Mouse (Mus musculus) midbrain, postnatal 0 days (tissue): ENCODE data around the gene Cebpe. TPM values are rescaled to one million over a fixed set of nuclear protein-coding genes. Genes with fewer than 3 reads are reported as not detected.
A peak's percentile ranks its signal among the peaks of the same experiment; 100 is the strongest.

Source experiments
- ATAC-seq: fragments of 200-750 bp; cut with Nextera tagmentation; 2 replicates; pipeline ENCODE4 v1.8.0; 2017; ENCODE audit warnings: moderate number of reproducible peaks, mild to moderate bottlenecking, moderate TSS enrichment, moderate library complexity; ENCODE audit not compliant: low FRiP score
- DNase-seq: peaks from one replicate; pipeline ENCODE4 v3.0.0-alpha.2; 2015; ENCODE audit warnings: low spot score
- H3K27ac ChIP-seq: fragments of 300-500 bp; sonication (generic); 2 replicates; pipeline ENCODE4 v1.5.1; 2014; ENCODE audit warnings: low read depth, mild to moderate bottlenecking, low read length, mixed read lengths
- H3K27me3 ChIP-seq: fragments of 300-500 bp; sonication (generic); 2 replicates; pipeline ENCODE4 v1.6.1; 2014; ENCODE audit warnings: low read length, control low read depth, mixed read lengths; ENCODE audit not compliant: insufficient read depth
- H3K36me3 ChIP-seq: fragments of 300-500 bp; sonication (generic); 2 replicates; pipeline ENCODE4 v1.6.1; 2014; ENCODE audit warnings: low read length, control low read depth, mixed read lengths; ENCODE audit not compliant: insufficient read depth
- H3K4me1 ChIP-seq: fragments of 300-500 bp; sonication (generic); 2 replicates; pipeline ENCODE4 v1.6.1; 2014; ENCODE audit warnings: mild to moderate bottlenecking, control low read depth, antibody characterized with exemption, low read length, mixed read lengths; ENCODE audit not compliant: insufficient read depth
- H3K4me2 ChIP-seq: fragments of 300-500 bp; sonication (generic); 2 replicates; pipeline ENCODE4 v1.6.1; 2014; ENCODE audit warnings: low read depth, mild to moderate bottlenecking, low read length, mixed read lengths; ENCODE audit not compliant: poor library complexity, severe bottlenecking
- H3K4me3 ChIP-seq: fragments of 300-500 bp; sonication (generic); 2 replicates; pipeline ENCODE4 v1.5.1; 2014; ENCODE audit warnings: low read depth, mild to moderate bottlenecking, low read length, moderate library complexity
- H3K9ac ChIP-seq: fragments of 300-500 bp; sonication (generic); replicated peaks from 2 replicates; pipeline ENCODE4 v1.6.1; 2014; ENCODE audit warnings: mild to moderate bottlenecking, low read length, moderate library complexity, mixed read lengths; ENCODE audit not compliant: poor library complexity, severe bottlenecking
- H3K9me3 ChIP-seq: fragments of 300-500 bp; sonication (generic); 2 replicates; pipeline ENCODE4 v1.6.1; 2016; ENCODE audit warnings: low read length, control low read depth
- CTCF ChIP-seq: IDR thresholded peaks from 2 replicates; pipeline ENCODE4 v1.5.1; 2016; ENCODE audit warnings: antibody characterized with exemption, mild to moderate bottlenecking
- WGBS: fragments of 180-500 bp; shearing (Covaris S2); extraction: QIAGEN DNeasy Blood & Tissue Kit; methylation state at CpG from one replicate; pipeline ENCODE4 v1.1.7; 2014; 5-methylcytosine and 5-hydroxymethylcytosine counted together
- polyA plus RNA-seq: library from polyadenylated mRNA; unstranded; fragments of >200 nt; fragmentation: Nextera tagmentation; extraction: Ambion mirVana; gene quantifications from 2 replicates; pipeline ENCODE4 v1.2.1, GENCODE M21; 2015
- total RNA-seq: library from RNA; depleted of rRNA; stranded (reverse); fragments of >200 nt; gene quantifications from 2 replicates; pipeline ENCODE4 v1.2.3, GENCODE M21; 2014; rRNA removed

The Cebpe gene
- total and polyA plus RNA-seq, 2 experiments from 2014 or later = not detected

- Histone ChIP-seq H3K36me3 (peaks cover 41% of the 10 kb centered on the region), H3K27ac (no peak overlapping the region), H3K9ac (no peak overlapping the region), H3K4me1 (no peaks in the 10 kb centered on the region), H3K9me3 (no peaks in the 10 kb centered on the region), H3K4me3 (no peak overlapping the region), H3K27me3 (no peaks in the 10 kb centered on the region), H3K4me2 (no peak overlapping the region)
- DNase-seq (no peak), ATAC-seq (no peak)
- no peak for TF ChIP-seq CTCF
- 88% methylated on average over 16 of the region's 16 CpGs for WGBS
Observed at GRCm38 (mm10) chr14:54678657-54679304, 33.2 kb downstream of the Cebpe start.

GRCm38 (mm10) chr14:54676290-54676689 lies 35.7 kb downstream of the Cebpe start:
- DNase-seq = no peak
- H3K27ac ChIP-seq = no peak overlapping the region
- H3K4me3 ChIP-seq = no peak overlapping the region
- WGBS = 85% methylated on average over 5 of the region's 5 CpGs
- H3K27me3 ChIP-seq = no peaks in the 10 kb centered on the region
- no peak for TF ChIP-seq CTCF
- ATAC-seq = no peak
- H3K9ac ChIP-seq = no peak overlapping the region
- H3K36me3 ChIP-seq = peaks cover 41% of the 10 kb centered on the region
- H3K9me3 ChIP-seq = no peaks in the 10 kb centered on the region
- no peak overlapping the region for H3K4me2 ChIP-seq
- H3K4me1 ChIP-seq = no peaks in the 10 kb centered on the region

- H3K4me1 ChIP-seq = no peaks in the 10 kb centered on the region
- WGBS = 82% methylated on average over 2 of the region's 2 CpGs
- ATAC-seq (no peak), DNase-seq (no peak)
- H3K27ac ChIP-seq = no peak overlapping the region
- H3K4me2 ChIP-seq = no peak overlapping the region
- no peak for TF ChIP-seq CTCF
- H3K4me3 ChIP-seq = no peak overlapping the region
- no peak overlapping the region for H3K9ac ChIP-seq
- H3K36me3 ChIP-seq = peaks cover 36% of the 10 kb centered on the region
- H3K9me3 ChIP-seq = no peaks in the 10 kb centered on the region
- H3K27me3 ChIP-seq = no peaks in the 10 kb centered on the region
Observed at GRCm38 (mm10) chr14:54674317-54674716, 37.7 kb downstream of the Cebpe start.

GRCm38 (mm10) chr14:54669381-54669780 lies 42.6 kb downstream of the Cebpe start:
- no peak overlapping the region for H3K4me2 ChIP-seq
- H3K9me3 ChIP-seq = no peaks in the 10 kb centered on the region
- H3K4me1 ChIP-seq = no peaks in the 10 kb centered on the region
- no peak overlapping the region for H3K9ac ChIP-seq
- ATAC-seq (no peak), DNase-seq (no peak)
- no peaks in the 10 kb centered on the region for H3K27me3 ChIP-seq
- peaks cover 35% of the 10 kb centered on the region for H3K36me3 ChIP-seq
- 75% methylated on average over 4 of the region's 4 CpGs for WGBS
- no peak overlapping the region for H3K4me3 ChIP-seq
- peak; percentile 68 for TF ChIP-seq CTCF
- H3K27ac ChIP-seq = no peak overlapping the region

GRCm38 (mm10) chr14:54664477-54665222 lies 47.3 kb downstream of the Cebpe start:
- H3K27ac ChIP-seq = no peak overlapping the region
- DNase-seq (no peak), ATAC-seq (no peak)
- no peaks in the 10 kb centered on the region for H3K4me1 ChIP-seq
- H3K36me3 ChIP-seq = peaks cover 55% of the 10 kb centered on the region
- H3K4me2 ChIP-seq = no peak overlapping the region
- no peaks in the 10 kb centered on the region for H3K27me3 ChIP-seq
- WGBS = 94% methylated on average over 10 of the region's 10 CpGs
- H3K4me3 ChIP-seq = no peak overlapping the region
- no peak overlapping the region for H3K9ac ChIP-seq
- H3K9me3 ChIP-seq = no peaks in the 10 kb centered on the region
- no peak for TF ChIP-seq CTCF

Other genes starting within 250 kb of the Cebpe start
- gene Lrp10, start 248.0 kb downstream of the Cebpe start, total RNA-seq = 40.2 and 42.1 TPM in 2 replicates
- 29.7 and 31.9 TPM in 2 replicates for gene Lrp10, start 248.0 kb downstream of the Cebpe start, polyA plus RNA-seq
- gene Rem2, start 236.1 kb downstream of the Cebpe start, total RNA-seq = 35.6 and 47.4 TPM in 2 replicates
- 33.0 and 34.0 TPM in 2 replicates for gene Rem2, start 236.1 kb downstream of the Cebpe start, polyA plus RNA-seq
- 79.6 and 92.9 TPM in 2 replicates for gene Prmt5, start 194.6 kb downstream of the Cebpe start, total RNA-seq
- gene Prmt5, start 194.6 kb downstream of the Cebpe start, polyA plus RNA-seq = 83.4 and 85.2 TPM in 2 replicates
- 13.3 and 13.7 TPM in 2 replicates for gene Haus4, start 157.6 kb downstream of the Cebpe start, total RNA-seq
- gene Haus4, start 157.6 kb downstream of the Cebpe start, polyA plus RNA-seq = 13.2 and 14.3 TPM in 2 replicates
- 8.1 and 8.2 TPM in 2 replicates for gene Ajuba, start 134.6 kb downstream of the Cebpe start, total RNA-seq
- gene Ajuba, start 134.6 kb downstream of the Cebpe start, polyA plus RNA-seq = 3.5 and 3.9 TPM in 2 replicates
- 4.6 and 8.7 TPM in 2 replicates for gene 4931414P19Rik, start 106.2 kb downstream of the Cebpe start, total RNA-seq
- 2.2 and 2.8 TPM in 2 replicates for gene 4931414P19Rik, start 106.2 kb downstream of the Cebpe start, polyA plus RNA-seq
- gene Psmb5, start 94.2 kb downstream of the Cebpe start, total RNA-seq = 157 and 197 TPM in 2 replicates
- 404 and 427 TPM in 2 replicates for gene Psmb5, start 94.2 kb downstream of the Cebpe start, polyA plus RNA-seq
- gene Psmb11, start 90.7 kb downstream of the Cebpe start, total RNA-seq = not detected in 2 replicates
- gene Psmb11, start 90.7 kb downstream of the Cebpe start, polyA plus RNA-seq = 0.27 TPM in 1 of 2 replicates, not detected in the other
- not detected in 2 replicates for gene Gm17606, start 71.2 kb downstream of the Cebpe start, total RNA-seq
- gene Gm17606, start 71.2 kb downstream of the Cebpe start, polyA plus RNA-seq = not detected in 2 replicates
- 45.3 and 49.7 TPM in 2 replicates for gene Cdh24, start 70.8 kb downstream of the Cebpe start, total RNA-seq
- gene Cdh24, start 70.8 kb downstream of the Cebpe start, polyA plus RNA-seq = 8.5 and 9.0 TPM in 2 replicates
- gene 1700123O20Rik, start 26.0 kb downstream of the Cebpe start, total RNA-seq = 44.2 and 46.5 TPM in 2 replicates
- gene 1700123O20Rik, start 26.0 kb downstream of the Cebpe start, polyA plus RNA-seq = 61.1 and 67.6 TPM in 2 replicates
- 118 and 122 TPM in 2 replicates for gene Acin1, start 25.2 kb downstream of the Cebpe start, total RNA-seq
- 91.7 and 108 TPM in 2 replicates for gene Acin1, start 25.2 kb downstream of the Cebpe start, polyA plus RNA-seq
- gene Gm29776, start 13.3 kb downstream of the Cebpe start, total RNA-seq = not detected in 2 replicates
- gene Gm29776, start 13.3 kb downstream of the Cebpe start, polyA plus RNA-seq = 0.07 and 0.31 TPM in 2 replicates
- 10.3 and 11.3 TPM in 2 replicates for gene Slc7a8, start 69.8 kb upstream of the Cebpe start, total RNA-seq
- gene Slc7a8, start 69.8 kb upstream of the Cebpe start, polyA plus RNA-seq = 8.8 and 9.7 TPM in 2 replicates
- 0.38 TPM in 1 of 2 replicates, not detected in the other for gene Rnf212b, start 102.0 kb upstream of the Cebpe start, total RNA-seq
- not detected in 2 replicates for gene Rnf212b, start 102.0 kb upstream of the Cebpe start, polyA plus RNA-seq
- gene Homez, start 158.8 kb upstream of the Cebpe start, total RNA-seq = 6.9 and 9.4 TPM in 2 replicates
- 8.0 and 9.6 TPM in 2 replicates for gene Homez, start 158.8 kb upstream of the Cebpe start, polyA plus RNA-seq
- gene Ppp1r3e, start 165.4 kb upstream of the Cebpe start, total RNA-seq = 27.1 and 37.2 TPM in 2 replicates
- 2.8 and 4.1 TPM in 2 replicates for gene Ppp1r3e, start 165.4 kb upstream of the Cebpe start, polyA plus RNA-seq
- gene Bcl2l2, start 171.2 kb upstream of the Cebpe start, total RNA-seq = 23.1 and 31.2 TPM in 2 replicates
- 2.9 and 3.7 TPM in 2 replicates for gene Bcl2l2, start 171.2 kb upstream of the Cebpe start, polyA plus RNA-seq
- gene Gm20521, start 171.3 kb upstream of the Cebpe start, total RNA-seq = 0.82 TPM in 1 of 2 replicates, not detected in the other
- 1.4 and 1.6 TPM in 2 replicates for gene Gm20521, start 171.3 kb upstream of the Cebpe start, polyA plus RNA-seq
- 95.1 and 115 TPM in 2 replicates for gene Pabpn1, start 180.3 kb upstream of the Cebpe start, total RNA-seq
- 139 and 162 TPM in 2 replicates for gene Pabpn1, start 180.3 kb upstream of the Cebpe start, polyA plus RNA-seq
- gene Slc22a17, start 201.0 kb upstream of the Cebpe start, total RNA-seq = 495 and 558 TPM in 2 replicates
- 345 TPM in 2 replicates for gene Slc22a17, start 201.0 kb upstream of the Cebpe start, polyA plus RNA-seq
- 24.0 and 41.4 TPM in 2 replicates for gene Efs, start 214.0 kb upstream of the Cebpe start, total RNA-seq
- gene Efs, start 214.0 kb upstream of the Cebpe start, polyA plus RNA-seq = 8.5 and 8.9 TPM in 2 replicates
- gene Il25, start 220.5 kb upstream of the Cebpe start, total RNA-seq = 1.1 TPM in 1 of 2 replicates, not detected in the other
- gene Il25, start 220.5 kb upstream of the Cebpe start, polyA plus RNA-seq = 0.38 and 0.48 TPM in 2 replicates
- gene Cmtm5, start 224.1 kb upstream of the Cebpe start, total RNA-seq = 26.4 and 44.8 TPM in 2 replicates
- 27.0 and 27.5 TPM in 2 replicates for gene Cmtm5, start 224.1 kb upstream of the Cebpe start, polyA plus RNA-seq